Mouse (Mus musculus): ENCODE measurements at regions not wholly inside any gene's neighbourhood (a gene's known extent, or its start where the extent isn't known, plus 50 kb on each side); places are given as distances from the start of the nearest gene placed in this dataset.

GRCm38 (mm10) chr10:54448352-54449043 lies 372.1 kb upstream of the Man1a start:
- peak in 1 of 2 experiments; percentile 46 for DNase-seq (ENCODE audit: low spot score in 2 of 2)

- no peak for DNase-seq (ENCODE audit: low spot score in 2 of 2)
Measured at GRCm38 (mm10) chr10:54403223-54403926, 327.0 kb upstream of the Man1a start.

GRCm38 (mm10) chr10:54383751-54384150 lies 307.3 kb upstream of the Man1a start:
- DNase-seq (ENCODE audit: low spot score in 2 of 2) = no peak

- peak in 1 of 2 experiments; percentile 38 for DNase-seq (ENCODE audit: low spot score in 2 of 2)
Measured at GRCm38 (mm10) chr10:54381530-54381929, 305.1 kb upstream of the Man1a start.

- no peak for DNase-seq (ENCODE audit: low spot score in 2 of 2)
Measured at GRCm38 (mm10) chr10:54369158-54369557, 292.7 kb upstream of the Man1a start.

GRCm38 (mm10) chr10:54365315-54365714 lies 288.9 kb upstream of the Man1a start:
- no peak for DNase-seq (ENCODE audit: low spot score in 2 of 2)

- no peak for DNase-seq (ENCODE audit: low spot score in 2 of 2)
Measured at GRCm38 (mm10) chr10:54337234-54337633, 260.8 kb upstream of the Man1a start.
